In the genomic region with DNA sequence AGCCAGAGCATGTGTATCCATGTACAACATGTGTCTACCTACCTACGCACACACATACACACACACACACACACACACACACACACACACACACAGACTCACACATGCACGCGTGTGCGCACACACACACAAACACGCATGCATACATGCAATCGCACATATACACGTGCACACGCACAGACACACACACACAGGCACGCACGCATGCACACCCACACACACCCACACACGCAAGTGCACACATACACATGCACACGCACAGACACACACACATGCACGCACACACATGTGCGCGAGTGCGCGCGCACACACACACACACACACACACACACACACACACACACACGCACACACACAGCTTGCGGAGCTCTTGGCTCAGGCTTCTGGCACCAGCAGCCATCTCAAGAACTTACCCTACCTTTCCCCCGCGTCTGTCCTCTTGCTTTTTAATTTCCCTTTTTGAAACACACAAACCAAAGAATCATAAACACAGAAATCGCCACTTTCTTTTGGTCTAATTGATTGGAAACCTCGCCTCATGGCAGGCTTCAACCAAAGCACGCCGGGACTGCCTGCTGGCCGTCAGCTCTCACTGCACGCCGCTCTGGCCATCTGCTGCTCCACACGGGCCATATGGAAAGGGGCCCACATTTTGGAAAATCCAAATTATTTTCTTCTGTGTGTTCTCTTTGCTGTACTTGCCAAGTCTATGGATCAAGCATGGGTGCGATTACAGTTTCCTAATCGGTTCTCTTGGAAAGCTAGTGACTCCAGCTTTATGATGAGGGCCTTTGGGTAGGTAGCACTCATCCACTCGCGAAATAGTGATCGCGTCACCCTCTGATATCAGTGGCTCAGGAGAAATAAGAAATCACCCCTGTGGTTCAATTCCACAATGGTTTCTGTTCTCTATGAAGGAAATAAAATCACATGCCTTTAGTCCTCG, we compare ENCODE assay signal across 11 mouse cellular contexts.
DNase-seq lines count a peak whose midpoint lies in the region; ATAC-seq lines count a peak whose summit lies in the region.
"Had no signal": no experiment of that assay in that cellular context is flagged by ENCODE, and none has a peak within 500 bp of the region (broad histone marks: within the 10 kb centered on the region; RNA-seq: fewer than 3 reads in every experiment).

No protein-coding gene starts in this region.

- H3K9me3 ChIP-seq in hindbrain, embryonic 15.5 days: no peaks in the 10 kb centered on the region
- no peaks in the 10 kb centered on the region for H3K9me3 ChIP-seq in hindbrain, embryonic 12.5 days (replicated peaks)
- no peaks in the 10 kb centered on the region for H3K9me3 ChIP-seq in neural tube, embryonic 15.5 days (replicated peaks)
- H3K9me3 ChIP-seq in embryonic facial prominence, embryonic 10.5 days: no peaks in the 10 kb centered on the region

- no peak overlapping the region for H3K4me3 ChIP-seq in hindbrain, embryonic 15.5 days
- no peak overlapping the region for H3K4me3 ChIP-seq in hindbrain, embryonic 12.5 days
- no peak overlapping the region for H3K4me3 ChIP-seq in neural tube, embryonic 15.5 days (replicated peaks)
- H3K4me3 ChIP-seq in embryonic facial prominence, embryonic 10.5 days: no peak overlapping the region
- H3K4me3 ChIP-seq: erythroblast, embryonic 14.5 days had no signal

- no peaks in the 10 kb centered on the region for H3K4me1 ChIP-seq in hindbrain, embryonic 15.5 days (replicated peaks)
- no peaks in the 10 kb centered on the region for H3K4me1 ChIP-seq in hindbrain, embryonic 12.5 days
- H3K4me1 ChIP-seq in neural tube, embryonic 15.5 days: no peaks in the 10 kb centered on the region
- H3K4me1 ChIP-seq in embryonic facial prominence, embryonic 10.5 days: no peaks in the 10 kb centered on the region

- 0 out of 2 replicates have a peak, but pooled peaks have one; percentile 42 for ATAC-seq in hindbrain, embryonic 15.5 days (ENCODE audit: low FRiP score, low read depth)
- no peak for ATAC-seq in hindbrain, embryonic 12.5 days (ENCODE audit: low FRiP score)
- ATAC-seq in neural tube, embryonic 15.5 days (ENCODE audit: low FRiP score): peak; percentile 57; the same call in 1 of the 2 replicates
- ATAC-seq: Patski had no signal

- no peak for DNase-seq in neural tube, embryonic 10.5 days (ENCODE audit: extremely low spot score, low spot score)
- peak; percentile 68 for DNase-seq in cerebellum, postnatal 36 days
- peak; percentile 32 for DNase-seq in telencephalon, adult 2 months (ENCODE audit: low read depth, low spot score)
- DNase-seq in spleen, postnatal 10 days (ENCODE audit: low spot score in 2 of 2): no peak
- DNase-seq in embryonic facial prominence, embryonic 10.5 days (ENCODE audit: low spot score): no peak
- DNase-seq: gastrocnemius, postnatal 36 days had no signal

- H3K27me3 ChIP-seq in hindbrain, embryonic 15.5 days: no peaks in the 10 kb centered on the region
- no peaks in the 10 kb centered on the region for H3K27me3 ChIP-seq in hindbrain, embryonic 12.5 days
- H3K27me3 ChIP-seq in neural tube, embryonic 15.5 days (replicated peaks): no peaks in the 10 kb centered on the region
- no peaks in the 10 kb centered on the region for H3K27me3 ChIP-seq in embryonic facial prominence, embryonic 10.5 days (replicated peaks; ENCODE audit: low read depth, poor library complexity, severe bottlenecking)

- H3K36me3 ChIP-seq in hindbrain, embryonic 15.5 days: no peaks in the 10 kb centered on the region
- H3K36me3 ChIP-seq in hindbrain, embryonic 12.5 days: no peaks in the 10 kb centered on the region
- H3K36me3 ChIP-seq in neural tube, embryonic 15.5 days: no peaks in the 10 kb centered on the region
- H3K36me3 ChIP-seq in embryonic facial prominence, embryonic 10.5 days (replicated peaks): no peaks in the 10 kb centered on the region

- H3K27ac ChIP-seq in hindbrain, embryonic 15.5 days (replicated peaks): 0 out of 2 replicates have a peak overlapping the region, but pooled peaks have one; percentile 25
- no peak overlapping the region for H3K27ac ChIP-seq in hindbrain, embryonic 12.5 days
- no peak overlapping the region for H3K27ac ChIP-seq in neural tube, embryonic 15.5 days (replicated peaks)
- no peak overlapping the region for H3K27ac ChIP-seq in embryonic facial prominence, embryonic 10.5 days (replicated peaks)

- 86% methylated on average over 37 of the region's 37 CpGs for WGBS in hindbrain, embryonic 15.5 days
- 94% methylated on average over 37 of the region's 37 CpGs for WGBS in hindbrain, embryonic 12.5 days
- WGBS in neural tube, embryonic 15.5 days: 90% methylated on average over 37 of the region's 37 CpGs
- 94% methylated on average over 37 of the region's 37 CpGs for WGBS in embryonic facial prominence, embryonic 10.5 days

- H3K4me2 ChIP-seq in hindbrain, embryonic 15.5 days: no peak overlapping the region
- no peak overlapping the region for H3K4me2 ChIP-seq in hindbrain, embryonic 12.5 days (replicated peaks)
- no peak overlapping the region for H3K4me2 ChIP-seq in neural tube, embryonic 15.5 days

- H3K9ac ChIP-seq in hindbrain, embryonic 15.5 days: no peak overlapping the region
- no peak overlapping the region for H3K9ac ChIP-seq in hindbrain, embryonic 12.5 days
- no peak overlapping the region for H3K9ac ChIP-seq in neural tube, embryonic 15.5 days (replicated peaks)

Comparison
In these comparisons a context has a peak if more than half of its experiments do, and no peak if none do; other contexts are left out.
1. DNase-seq: peak in cerebellum, postnatal 36 days (2 of 2) and telencephalon, adult 2 months (single experiment); none in neural tube, embryonic 10.5 days (single experiment), spleen, postnatal 10 days (0 of 2) and embryonic facial prominence, embryonic 10.5 days (single experiment).